Mouse (Mus musculus) regulatory T cell (primary cell): Measurements from ENCODE around the gene Qk.

Experiments used
- in situ Hi-C: fragments of 300-600 bp; cut with MboI, MseI; formaldehyde crosslinking; loops from one replicate; pipeline ENCODE4 v1.15.1; 2025; ENCODE audit warnings: high pct_unique_total_duplicates

Gene Qk

GRCm38 (mm10) chr17:10327584-10328210 lies 8.0 kb upstream of the Qk start:
- in situ Hi-C loops, result loop anchor here (25.0 kb wide), 1 partner anchor 510 kb away; the partner anchor contains the start of genes Pacrg and Prkn

DNA sequence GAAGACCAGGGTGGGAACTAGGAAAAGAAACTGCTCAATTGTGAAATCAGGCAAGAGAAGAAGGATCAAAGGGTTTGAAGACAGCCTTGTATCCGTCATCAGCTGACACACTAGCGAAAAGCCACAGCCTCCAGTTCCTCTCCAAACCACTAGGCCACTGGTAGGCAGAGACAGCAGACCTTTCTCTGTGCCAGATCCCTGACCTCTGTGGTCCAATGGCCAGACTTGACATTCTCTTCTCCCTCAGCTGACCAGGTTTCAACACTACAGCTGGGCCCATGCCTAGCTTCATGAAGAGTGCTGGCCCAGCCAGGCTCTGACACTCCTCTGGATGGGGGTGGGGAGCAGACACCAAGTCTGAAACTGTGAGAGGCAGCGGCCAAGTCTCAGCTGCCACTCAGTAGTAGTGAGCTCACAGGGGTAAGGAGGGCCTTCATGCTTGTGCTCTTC lies 7.0 kb upstream of the Qk start:
- in situ Hi-C loops, result loop anchor here (25.0 kb wide), 1 partner anchor 511 kb away; the partner anchor contains the start of genes Pacrg and Prkn

- in situ Hi-C loops, result loop anchor here (25.0 kb wide), 1 partner anchor 511 kb away; the partner anchor contains the start of genes Pacrg and Prkn
Observed at GRCm38 (mm10) chr17:10325921-10326320, 6.3 kb upstream of the Qk start.

- in situ Hi-C loops, result no loop called here
Observed at GRCm38 (mm10) chr17:10321754-10322153, 2.1 kb upstream of the Qk start.

GRCm38 (mm10) chr17:10321092-10321491 lies 1.4 kb upstream of the Qk start:
- in situ Hi-C loops, result no loop called here

DNA sequence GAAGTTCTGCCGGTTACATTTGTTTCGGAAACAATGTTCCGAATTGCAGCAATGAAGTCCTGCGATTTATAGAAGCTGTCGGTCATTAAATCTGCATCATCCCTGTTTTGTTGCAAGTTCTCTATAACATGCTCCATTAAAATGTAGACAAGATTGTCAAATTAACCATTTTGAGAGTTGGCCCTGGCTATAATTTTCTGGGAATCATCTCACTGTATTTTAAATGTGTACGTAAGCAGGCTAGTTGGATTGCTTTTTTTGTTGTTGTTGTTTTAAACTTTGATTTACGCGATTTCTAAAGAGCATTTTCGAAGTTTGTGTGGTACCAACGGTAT lies 769 bp upstream of the Qk start:
- in situ Hi-C loops, result no loop called here

DNA sequence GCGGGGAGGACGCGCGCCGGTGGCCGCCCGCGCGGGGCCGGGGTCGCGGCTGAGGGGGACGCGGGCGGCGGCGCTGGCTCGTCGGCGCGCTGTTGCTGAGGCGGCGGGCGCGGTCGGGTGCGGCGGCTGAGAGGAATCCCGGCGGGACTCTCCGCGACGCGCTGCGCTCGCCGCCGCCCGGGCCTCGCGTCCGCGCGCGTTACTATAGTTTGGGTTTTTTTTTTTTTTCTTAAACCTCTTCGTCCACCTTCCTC lies 296 bp downstream of the Qk start:
- in situ Hi-C loops, result loop anchor here (10.0 kb wide), 1 partner anchor 115 kb away; no protein-coding TSS in a partner anchor

GRCm38 (mm10) chr17:10318561-10319430 lies 858 bp downstream of the Qk start:
- in situ Hi-C loops, result loop anchor here (10.0 kb wide), 1 partner anchor 114 kb away; no protein-coding TSS in a partner anchor

- in situ Hi-C loops, result loop anchor here (10.0 kb wide), 1 partner anchor 113 kb away; no protein-coding TSS in a partner anchor
Observed at GRCm38 (mm10) chr17:10317981-10318551, 1.6 kb downstream of the Qk start.

DNA sequence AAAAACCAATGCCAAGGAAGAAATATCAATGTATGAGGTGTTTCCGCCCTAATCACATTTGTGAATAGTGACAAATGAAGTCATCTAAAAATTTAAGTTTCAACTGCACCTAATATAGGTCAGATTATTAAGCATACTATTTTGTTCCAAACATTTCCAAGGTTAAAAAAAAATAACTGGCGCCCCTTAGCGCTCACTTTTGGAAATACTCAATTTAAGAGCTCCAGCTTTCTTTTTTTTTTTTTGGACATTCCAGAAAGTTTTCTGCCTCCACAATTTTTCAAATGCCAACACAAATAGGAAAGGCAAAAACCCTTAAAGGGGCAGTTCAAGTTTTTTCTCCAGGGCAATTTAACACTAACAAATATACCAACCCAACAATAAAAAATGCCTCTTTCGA lies 2.5 kb downstream of the Qk start:
- in situ Hi-C loops, result loop anchor here (10.0 kb wide), 1 partner anchor 112 kb away; no protein-coding TSS in a partner anchor

- in situ Hi-C loops, result loop anchor here (10.0 kb wide), 1 partner anchor 112 kb away; no protein-coding TSS in a partner anchor
Observed at GRCm38 (mm10) chr17:10316446-10316845, 3.2 kb downstream of the Qk start.

DNA sequence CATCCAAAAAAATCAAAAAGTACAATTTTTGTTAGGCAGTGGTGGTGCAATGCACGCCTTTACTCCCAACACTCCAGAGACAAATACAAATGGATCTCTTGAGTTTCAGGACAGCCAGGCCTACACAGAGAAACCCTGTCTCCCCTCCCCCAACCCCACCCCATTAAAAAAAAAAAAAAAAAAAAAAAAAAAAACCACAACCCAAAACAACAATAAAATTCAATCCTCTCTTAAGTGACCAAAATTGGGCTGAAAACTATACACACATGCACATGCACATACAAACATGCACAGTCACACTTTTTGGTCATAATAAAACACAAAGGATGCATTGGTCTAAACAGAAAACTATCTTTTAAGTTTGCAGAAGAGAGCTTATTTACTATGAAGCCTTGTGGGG lies 9.6 kb downstream of the Qk start:
- in situ Hi-C loops, result loop anchor here (10.0 kb wide), 1 partner anchor 105 kb away; no protein-coding TSS in a partner anchor

- in situ Hi-C loops, result no loop called here
Observed at GRCm38 (mm10) chr17:10309135-10309623, 10.5 kb downstream of the Qk start.

GRCm38 (mm10) chr17:10306424-10306823 lies 13.2 kb downstream of the Qk start:
- in situ Hi-C loops, result no loop called here

DNA sequence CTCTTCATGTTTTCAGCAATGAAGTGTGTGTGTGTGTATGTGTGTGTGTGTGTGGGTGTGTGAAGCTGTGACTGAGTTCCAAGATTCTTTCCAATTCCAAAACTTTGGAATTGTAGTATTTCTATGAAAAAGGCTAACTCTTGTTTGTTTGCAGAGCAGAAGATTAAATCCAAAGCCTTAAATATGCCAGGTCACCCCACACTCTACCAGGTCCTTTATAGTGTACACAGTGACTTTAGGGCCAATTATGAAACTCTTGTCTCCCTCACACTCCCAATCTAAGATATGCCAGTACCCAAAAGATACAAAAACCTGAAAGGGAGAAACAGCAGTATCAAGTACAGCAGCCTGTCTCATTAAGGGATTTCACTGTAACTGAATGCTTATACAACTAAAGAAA lies 15.7 kb downstream of the Qk start:
- in situ Hi-C loops, result no loop called here

- in situ Hi-C loops, result no loop called here
Observed at GRCm38 (mm10) chr17:10300968-10301795, 18.5 kb downstream of the Qk start.

DNA sequence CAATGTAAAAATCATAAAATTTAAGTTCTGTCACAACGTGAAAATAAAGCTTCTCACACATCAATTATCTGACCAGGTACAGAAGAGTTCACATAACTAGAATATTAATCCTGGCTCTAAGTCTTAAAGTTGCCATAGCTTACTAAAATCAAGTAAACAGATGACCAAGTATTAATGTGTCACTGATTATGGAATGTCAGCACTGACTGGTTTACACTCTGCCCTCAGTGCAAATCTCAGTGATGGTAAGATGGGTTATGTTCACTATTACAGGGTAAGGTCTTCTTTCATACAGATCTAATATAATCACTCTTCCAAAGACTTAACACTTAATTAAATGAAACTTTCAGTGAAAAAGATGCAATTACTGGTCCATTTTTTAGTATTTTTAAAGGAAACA lies 20.3 kb downstream of the Qk start:
- in situ Hi-C loops, result no loop called here

- in situ Hi-C loops, result no loop called here
Observed at GRCm38 (mm10) chr17:10292520-10292919, 27.1 kb downstream of the Qk start.

- in situ Hi-C loops, result loop anchor here (5.0 kb wide), 1 partner anchor 382 kb away; no protein-coding TSS in a partner anchor
Observed at GRCm38 (mm10) chr17:10284772-10285171, 34.9 kb downstream of the Qk start.

GRCm38 (mm10) chr17:10279532-10279931 lies 40.1 kb downstream of the Qk start:
- in situ Hi-C loops, result no loop called here

DNA sequence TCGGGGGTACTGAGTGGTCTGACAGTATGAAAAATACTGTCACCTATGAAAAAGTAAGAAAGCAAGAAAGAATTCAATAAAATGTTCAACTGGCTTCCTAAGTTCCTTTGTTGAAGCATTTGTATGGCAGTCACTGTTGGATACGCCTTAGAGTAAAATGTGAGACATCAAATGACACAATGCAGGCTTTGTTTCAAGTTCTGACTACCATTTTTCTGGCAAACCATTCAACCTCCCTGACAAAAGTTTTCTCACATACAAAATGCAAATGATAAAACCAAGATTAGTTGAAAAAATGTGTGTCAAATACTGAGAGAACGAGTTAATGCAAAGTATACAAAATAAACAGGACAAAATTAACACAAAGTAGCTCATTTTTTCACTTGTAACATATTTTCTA lies 50.1 kb downstream of the Qk start:
- in situ Hi-C loops, result no loop called here
